Mouse (Mus musculus) heart, adult 2 months (tissue): ENCODE measurements at regions not wholly inside any gene's neighbourhood (a gene's known extent, or its start where the extent isn't known, plus 50 kb on each side); places are given as distances from the start of the nearest gene placed in this dataset.

Experiments used
- DNase-seq, 2 experiments: peaks; one replicate each; pipeline ENCODE4 v3.0.0; 2021
- H3K27ac ChIP-seq: fragments of 200-600 bp; 2 replicates; pipeline ENCODE4 v1.8.1; 2022
- H3K27me3 ChIP-seq: fragments of 200-500 bp; 2 replicates; pipeline ENCODE4 v1.6.1; 2012; ENCODE audit warnings: mild to moderate bottlenecking, low read length, inconsistent platforms, mixed read lengths; ENCODE audit not compliant: control insufficient read depth, insufficient read depth
- H3K36me3 ChIP-seq: fragments of 200-500 bp; 2 replicates; pipeline ENCODE4 v1.6.1; 2012; ENCODE audit warnings: low read length, inconsistent platforms; ENCODE audit not compliant: control insufficient read depth, insufficient read depth
- H3K4me1 ChIP-seq: fragments of 200-500 bp; 2 replicates; pipeline ENCODE4 v1.6.1; 2011; ENCODE audit warnings: low read length; ENCODE audit not compliant: control insufficient read depth, insufficient read depth
- H3K4me3 ChIP-seq: fragments of 200-600 bp; 2 replicates; pipeline ENCODE4 v1.8.1; 2022
- H3K79me2 ChIP-seq: fragments of 200-500 bp; replicated peaks from 2 replicates; pipeline ENCODE4 v1.6.1; 2012; ENCODE audit warnings: mild to moderate bottlenecking, inconsistent platforms, low read length, moderate library complexity, mixed read lengths; ENCODE audit not compliant: control insufficient read depth, insufficient read depth
- H3K9ac ChIP-seq: fragments of 200-500 bp; 2 replicates; pipeline ENCODE4 v1.6.1; 2012; ENCODE audit warnings: low read depth, mild to moderate bottlenecking, control low read depth, inconsistent platforms, low read length, mixed read lengths
- CTCF ChIP-seq: fragments of 200-600 bp; IDR thresholded peaks from 2 replicates; pipeline ENCODE4 v1.8.1; 2022; ENCODE audit warnings: antibody characterized with exemption, mild to moderate bottlenecking, moderate library complexity
- EP300 ChIP-seq: fragments of 200-500 bp; IDR thresholded peaks from 2 replicates; pipeline ENCODE4 v1.6.1; 2011; ENCODE audit warnings: low read depth, low read length, control low read depth; ENCODE audit not compliant: insufficient read depth
- POLR2A ChIP-seq: fragments of 200-500 bp; IDR thresholded peaks from 2 replicates; pipeline ENCODE4 v1.6.1; 2011; ENCODE audit warnings: mild to moderate bottlenecking, low read depth, low read length, control low read depth; ENCODE audit not compliant: insufficient read depth
- WGBS: fragments of 180-500 bp; shearing (Covaris S2); methylation state at CpG from one replicate; pipeline ENCODE4 v1.1.7; 2018; 5-methylcytosine and 5-hydroxymethylcytosine counted together
- intact Hi-C: fragments of 180-260 bp; cut with DNase I; formaldehyde crosslinking; loops from one replicate; pipeline ENCODE4 v1.15.1; 2025

- 84% methylated on average over 2 of the region's 2 CpGs for WGBS
- Histone ChIP-seq H3K79me2 (no peaks in the 10 kb centered on the region), H3K4me3 (no peak overlapping the region), H3K9ac (no peak overlapping the region), H3K4me1 (peaks cover 2% of the 10 kb centered on the region), H3K36me3 (no peaks in the 10 kb centered on the region), H3K27ac (no peak overlapping the region), H3K27me3 (no peaks in the 10 kb centered on the region)
- TF ChIP-seq CTCF (no peak), EP300 (no peak), POLR2A (no peak)
- no peak for DNase-seq
- intact Hi-C loops: no loop called here
Measured at GRCm38 (mm10) chr10:42068497-42068896, 50.3 kb upstream of the Armc2 start.
